In the genomic region with DNA sequence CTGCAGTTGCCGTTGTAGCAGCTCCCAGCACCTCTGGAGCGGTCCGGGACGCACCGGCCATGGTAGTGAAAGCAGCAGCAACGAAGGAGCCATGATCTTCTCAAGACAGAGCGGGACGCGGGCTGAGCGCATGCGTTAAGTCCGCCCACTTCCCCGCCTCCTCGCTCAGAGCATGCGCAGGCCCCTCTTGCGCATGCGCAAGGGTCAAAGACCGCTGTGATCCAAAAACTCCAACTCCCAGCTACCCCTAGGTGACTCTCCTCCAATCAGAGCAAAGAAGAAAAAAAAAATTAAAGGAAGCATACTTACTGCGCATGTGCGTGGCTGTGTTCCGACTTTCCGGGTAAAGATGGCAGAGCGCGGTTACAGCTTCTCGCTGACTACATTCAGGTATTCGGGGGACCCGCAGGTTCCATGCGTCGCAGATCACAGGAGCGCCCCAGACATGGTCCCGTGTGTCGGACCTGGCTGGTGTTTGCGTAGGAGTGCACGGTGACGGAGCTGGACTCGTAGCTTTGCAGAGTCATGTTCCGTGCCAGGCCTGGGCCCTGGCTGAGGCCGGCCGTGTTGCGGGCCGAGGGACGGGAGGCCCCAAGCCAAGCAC, we compare ENCODE assay signal across 8 mouse cellular contexts. TPM values are rescaled to one million over a fixed set of nuclear protein-coding genes. Genes with fewer than 3 reads are reported as not detected.
DNase-seq lines count a peak whose midpoint lies in the region; ATAC-seq and TF ChIP-seq lines count a peak whose summit lies in the region.

A gene (minus strand): TSS at position 240 of the 604 bp plus-strand sequence.
A gene (plus strand): TSS at position 315 of the 604 bp plus-strand sequence.

- peaks cover 56% of the 10 kb centered on the region for H3K36me3 ChIP-seq in megakaryocyte, embryonic 14.5 days (replicated peaks; ENCODE audit: low read length)

- no peaks in the 10 kb centered on the region for H3K9me3 ChIP-seq in megakaryocyte, embryonic 14.5 days

- H3K27ac ChIP-seq in cortical plate, adult 2 months (ENCODE audit: insufficient read depth, low read length), result no peak within 1 kb of the TSS

- DNase-seq in gastrocnemius, adult 8-10 months (ENCODE audit: low spot score in 2 of 2), result peak; percentile 89 to 94
- DNase-seq in hindlimb bud, embryonic 11.5 days (ENCODE audit: extremely low spot score, low read depth, low spot score), result peak; percentile 99
- peak; percentile 89 to 98 for DNase-seq in left cerebral cortex, adult 8-10 months (ENCODE audit: low spot score in 2 of 2)
- peak; percentile 98 to 99 for DNase-seq in right cerebral cortex, postnatal 10 days (ENCODE audit: low spot score in 2 of 2)
- peak; percentile 96 for DNase-seq in urinary bladder, postnatal 25 days (ENCODE audit: low spot score)

- no peak for TF ChIP-seq CTCF in cortical plate, adult 2 months (IDR thresholded peaks at IDR 0.05; ENCODE audit: extremely low read depth, insufficient read depth, low read length)

- peaks cover 4% of the 10 kb centered on the region for H3K4me1 ChIP-seq in cortical plate, adult 2 months (ENCODE audit: control insufficient read depth, insufficient read depth, low read length)
- H3K4me1 ChIP-seq in megakaryocyte, embryonic 14.5 days, result peaks cover 19% of the 10 kb centered on the region

- H3K4me3 ChIP-seq in cortical plate, adult 2 months (ENCODE audit: insufficient read depth, low read length), result peak within 1 kb of the TSS; percentile 92
- peak within 1 kb of the TSS; percentile 94 for H3K4me3 ChIP-seq in megakaryocyte, embryonic 14.5 days (replicated peaks)

- H3K27me3 ChIP-seq in megakaryocyte, embryonic 14.5 days (replicated peaks), result no peaks in the 10 kb centered on the region

- TF ChIP-seq POLR2A in cortical plate, adult 2 months (IDR thresholded peaks at IDR 0.05; ENCODE audit: extremely low read depth, insufficient read depth, low read length), result peak; percentile 90

- ATAC-seq in activated CD4-positive, CD25-positive, alpha-beta regulatory T cell, adult 4 months, result peak; percentile 87

RNA-seq across cellular contexts. Expression of the first gene that starts in this region (rescaled TPM):
- 100 to 1,000 TPM; 125 to 136 TPM for polyA plus RNA-seq in activated CD4-positive, CD25-positive, alpha-beta regulatory T cell, adult 4 months (2017; shearing (Covaris generic))
- polyA plus RNA-seq in cortical plate, adult 2 months (2012; rRNA removed), result 26.6 and 27.3 TPM in 2 replicates
- total RNA-seq in gastrocnemius, adult 8-10 months (2022), result 10 to 100 TPM; 33.4 to 37.3 (median 35.7) TPM
- total RNA-seq in left cerebral cortex, adult 8-10 months (2022), result 10 to 100 TPM; 24.0 to 29.4 (median 26.8) TPM
- 6.6 and 20.9 TPM in 2 replicates for polyA plus RNA-seq in megakaryocyte, embryonic 14.5 days (2012; ENCODE audit: insufficient read depth, low replicate concordance)

RNA-seq across cellular contexts. Expression of the second gene that starts in this region (rescaled TPM):
- polyA plus RNA-seq in activated CD4-positive, CD25-positive, alpha-beta regulatory T cell, adult 4 months (2017; shearing (Covaris generic)), result 100 to 1,000 TPM; 199 to 204 TPM
- polyA plus RNA-seq in cortical plate, adult 2 months (2012; rRNA removed), result 62.5 and 69.9 TPM in 2 replicates
- 10 to 100 TPM; 49.9 to 55.9 (median 50.5) TPM for total RNA-seq in gastrocnemius, adult 8-10 months (2022)
- 10 to 100 TPM; 58.9 to 67.1 (median 64.5) TPM for total RNA-seq in left cerebral cortex, adult 8-10 months (2022)
- 7.9 TPM in 1 of 2 replicates, not detected in the other for polyA plus RNA-seq in megakaryocyte, embryonic 14.5 days (2012; ENCODE audit: insufficient read depth, low replicate concordance)
